Mouse (Mus musculus) c-Kit-positive CD71-positive TER-119-positive erythroid progenitor cells, embryonic 14.5 days (primary cell): Measurements from ENCODE around the gene Tpi1.

Experiments
- DNase-seq: peaks from one replicate; pipeline ENCODE4 v3.0.0-alpha.2; 2013; ENCODE audit warnings: low spot score

Gene Tpi1

DNA sequence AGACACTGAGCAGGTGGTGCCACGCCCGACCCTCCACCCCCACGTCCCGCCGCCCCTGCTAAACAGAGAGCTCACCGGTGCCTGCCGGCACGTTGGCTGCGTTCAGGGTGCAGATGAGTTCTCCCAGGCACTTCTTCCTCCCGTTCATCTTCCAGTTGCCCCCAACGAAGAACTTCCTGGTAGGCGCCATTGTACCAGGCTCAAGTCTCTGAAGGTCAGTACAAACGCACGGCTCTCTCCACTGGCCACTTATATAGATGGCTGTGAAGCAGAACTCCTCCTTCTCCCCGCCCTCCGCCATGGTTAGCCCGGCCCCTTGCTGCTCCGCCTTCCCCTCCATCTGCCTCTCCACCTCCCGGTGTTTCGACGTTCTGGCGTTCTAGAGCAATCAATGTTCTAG, at the start of gene Tpi1:
Tpi1 (minus strand) TSS at position 364 of the 400 bp plus-strand sequence.
- peak; percentile 83 for DNase-seq

DNA sequence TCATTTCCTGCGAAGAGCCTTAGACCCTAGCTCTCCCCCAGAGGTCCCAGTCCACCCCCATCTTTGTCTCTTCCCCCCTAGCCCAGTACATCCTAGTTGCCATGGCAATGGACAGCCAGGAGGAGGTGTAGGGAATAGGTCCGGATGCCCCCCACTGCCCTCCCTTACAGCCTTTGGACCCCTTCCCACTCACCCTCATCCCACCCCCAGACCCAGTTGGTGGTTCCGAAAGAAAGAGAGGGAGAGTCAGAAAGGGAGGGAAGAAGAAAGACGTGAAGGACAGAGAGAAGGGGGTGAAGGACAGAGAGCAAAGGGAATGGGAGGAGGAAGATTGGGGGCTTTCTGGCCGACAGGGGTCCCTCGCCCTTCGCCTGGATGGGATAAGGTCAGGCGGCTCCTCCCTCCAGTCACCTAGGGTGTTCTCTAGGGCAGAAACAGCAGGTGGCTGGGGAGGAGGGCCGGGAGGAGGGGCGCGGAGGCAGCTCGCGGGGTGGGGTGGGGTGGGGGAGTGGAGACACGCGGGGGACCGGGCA, 49.1 kb upstream of the Tpi1 start:
- no peak for DNase-seq

DNA sequence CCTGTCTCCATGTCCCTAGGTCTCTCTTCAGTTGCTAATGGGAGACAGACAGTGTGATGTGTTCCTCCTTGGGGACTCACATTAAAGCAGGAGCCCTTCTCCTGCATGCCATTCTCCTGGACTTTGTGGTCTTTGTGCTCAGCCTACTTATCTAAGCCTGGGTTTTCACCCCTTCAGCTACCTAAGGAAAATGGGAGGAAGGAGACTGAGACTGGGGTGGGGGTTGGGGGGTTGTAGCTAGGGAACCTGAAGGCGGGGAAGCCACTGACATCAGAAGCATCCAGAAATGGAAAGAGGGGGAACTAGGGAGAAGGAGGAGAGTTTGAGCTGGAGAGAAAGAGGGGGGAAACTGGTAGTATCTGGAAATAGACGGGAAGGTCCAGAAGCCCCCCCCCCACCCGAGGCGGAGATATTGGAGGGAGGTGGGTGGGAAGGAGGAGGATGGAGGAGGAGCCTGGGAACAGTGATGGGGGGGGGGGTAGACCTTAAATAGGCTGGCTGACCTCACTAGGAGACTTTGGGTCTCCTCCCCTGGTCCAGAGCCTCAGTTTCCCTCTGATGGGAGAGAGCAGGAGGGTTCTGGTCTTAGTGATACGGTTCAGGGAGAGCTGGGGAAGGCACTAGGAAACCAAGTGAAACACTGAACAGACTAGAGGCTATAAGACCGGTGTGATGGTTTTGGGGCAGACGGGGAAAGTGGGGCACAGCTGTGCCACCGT, 48.5 kb upstream of the Tpi1 start:
- no peak for DNase-seq

DNA sequence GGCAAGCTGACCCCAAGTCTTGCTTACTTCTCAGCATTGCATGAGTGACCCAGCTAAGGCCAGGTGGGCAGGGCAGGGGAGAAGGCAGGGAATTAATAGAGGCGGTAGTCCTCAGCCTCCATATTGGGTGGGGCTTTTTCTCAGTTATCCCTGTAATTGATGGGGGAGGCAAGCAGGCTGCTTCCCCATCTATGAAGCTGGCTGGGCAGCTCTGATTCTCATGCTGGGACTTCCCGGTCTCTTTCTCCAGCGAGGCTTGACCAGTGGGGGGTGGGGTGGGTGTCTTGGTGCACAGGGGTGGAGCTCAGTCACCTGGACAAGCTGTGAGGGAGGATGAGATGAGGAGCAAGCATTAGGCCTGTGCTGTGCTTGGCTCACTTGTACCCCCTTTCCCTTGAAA, 47.7 kb upstream of the Tpi1 start:
- no peak for DNase-seq

DNA sequence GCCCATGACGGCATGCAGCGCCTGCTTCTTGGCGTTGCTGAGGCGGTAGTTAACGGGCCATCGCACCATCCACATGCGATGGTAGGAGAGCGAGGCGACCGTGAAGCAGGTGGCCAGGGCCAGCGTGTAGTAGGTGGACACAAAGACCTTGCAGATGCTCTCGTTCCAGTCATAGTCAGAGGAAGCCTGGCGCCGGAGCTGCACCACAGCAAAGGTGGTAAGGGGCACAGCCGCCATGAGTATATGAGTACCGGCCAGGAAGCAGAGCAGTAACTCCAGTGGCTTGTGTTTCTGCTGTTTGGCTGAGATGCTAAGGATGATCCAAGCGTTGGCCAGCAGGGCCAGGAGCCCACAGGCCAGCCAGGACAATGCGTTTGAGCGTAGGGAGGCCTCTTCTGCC, 47.2 kb upstream of the Tpi1 start:
- no peak for DNase-seq

DNA sequence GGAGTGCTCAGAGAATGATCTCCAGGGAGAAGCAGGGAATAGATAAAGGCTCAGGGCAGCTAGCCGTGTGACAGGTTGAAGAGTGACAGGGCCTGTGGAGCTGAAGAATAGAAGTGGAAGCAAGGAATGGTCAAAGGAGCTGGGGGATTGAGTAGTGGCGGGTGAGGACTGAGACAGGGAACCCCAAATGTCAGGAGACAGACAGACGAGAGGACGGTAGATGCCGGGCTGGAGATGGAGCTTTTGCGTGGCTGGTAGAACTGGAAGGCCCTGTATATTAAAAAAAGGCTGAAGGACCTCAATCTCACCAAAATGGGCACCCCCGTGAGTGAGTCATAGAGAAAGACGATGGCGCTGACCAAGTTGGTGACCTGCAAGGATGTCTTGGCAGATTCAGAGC, 46.4 kb upstream of the Tpi1 start:
- DNase-seq: no peak

DNA sequence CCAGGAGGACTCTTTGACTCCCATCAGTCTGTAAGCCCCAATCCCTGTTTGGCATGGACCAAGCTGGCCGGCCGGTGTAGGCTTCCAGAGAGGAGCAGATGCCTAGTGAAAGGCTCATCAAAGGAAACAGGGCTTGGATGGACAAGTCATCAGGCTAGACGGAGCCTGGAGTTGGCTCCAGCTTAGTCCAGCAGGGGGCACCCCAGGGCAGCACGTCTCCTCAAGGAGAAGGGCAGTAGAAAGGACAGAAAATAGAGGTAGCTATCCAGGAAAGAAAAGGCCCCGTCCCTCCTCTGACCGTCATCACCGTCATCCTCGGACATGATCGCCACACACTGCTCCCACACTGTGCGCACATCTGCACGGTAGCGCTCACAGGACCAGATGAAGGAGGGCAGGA, 45.6 kb upstream of the Tpi1 start:
- DNase-seq: peak; percentile 56

DNA sequence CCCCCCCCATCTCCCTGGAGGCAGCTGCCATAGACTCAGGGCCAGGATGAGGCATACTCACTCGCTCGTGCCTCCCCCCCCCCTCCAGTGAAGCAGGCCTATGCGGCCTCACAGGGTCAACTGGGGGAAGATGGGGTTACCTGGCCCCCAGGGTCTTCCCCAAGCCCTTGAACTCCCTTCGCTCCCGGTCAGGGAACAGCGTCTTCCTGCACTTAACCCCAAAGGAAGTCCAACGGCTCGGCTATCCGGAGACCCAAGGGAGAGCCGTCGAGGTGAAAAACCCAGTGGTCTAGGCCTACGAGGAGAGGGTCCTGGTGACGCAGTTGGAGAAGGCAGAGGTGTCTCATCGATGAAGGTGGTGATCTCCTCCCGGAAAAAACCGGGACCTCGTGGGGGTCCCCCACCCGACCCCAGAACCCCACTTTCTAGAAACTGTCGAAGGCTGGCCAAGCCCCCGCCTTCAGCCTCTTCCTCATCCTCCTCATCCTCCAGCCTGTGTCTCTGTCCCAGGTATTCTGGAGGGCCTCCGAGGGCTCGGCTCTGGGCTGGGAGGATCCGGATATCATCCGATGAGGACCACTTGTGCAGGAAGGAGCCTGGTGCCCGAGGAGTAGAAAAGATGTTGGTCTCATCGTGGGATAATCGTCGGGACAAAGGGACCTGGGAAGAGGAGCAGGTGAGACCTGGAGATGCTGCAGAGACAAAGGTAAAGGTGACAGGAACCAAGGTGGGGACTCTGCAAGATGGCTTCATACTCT, 44.6 kb upstream of the Tpi1 start:
- DNase-seq: no peak

DNA sequence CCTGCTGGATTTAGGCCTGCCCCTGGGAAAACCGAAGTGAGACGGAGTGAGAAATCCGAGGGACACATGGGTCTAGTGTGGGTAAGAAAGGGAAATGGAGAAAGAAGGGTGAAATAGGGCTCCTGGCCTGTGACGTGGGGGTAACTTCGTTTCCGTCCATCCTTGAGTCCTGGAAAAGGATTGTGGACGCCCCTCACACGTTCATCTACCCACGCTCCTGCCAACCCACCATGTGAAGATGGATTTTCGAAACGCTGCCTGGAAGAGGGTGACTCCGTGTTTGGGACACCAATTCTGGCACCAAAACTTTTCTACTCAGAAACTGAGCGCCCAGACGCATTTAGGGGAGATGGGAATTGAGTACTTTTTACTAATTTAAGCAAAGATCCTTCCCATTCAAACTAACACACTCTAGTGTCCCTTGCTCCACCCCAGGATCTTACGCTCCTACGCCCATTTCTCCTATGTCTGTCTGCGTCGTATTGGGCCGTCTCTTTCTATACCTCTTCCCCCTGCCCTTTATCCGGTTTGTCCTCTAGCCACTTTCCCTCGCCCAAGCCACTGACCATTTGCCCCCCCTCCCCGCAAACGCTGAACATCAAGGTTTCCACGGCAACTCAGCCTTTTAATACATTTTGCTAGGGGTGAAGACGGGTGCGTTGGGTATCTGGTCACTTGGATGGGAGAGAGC, 43.9 kb upstream of the Tpi1 start:
- no peak for DNase-seq

DNA sequence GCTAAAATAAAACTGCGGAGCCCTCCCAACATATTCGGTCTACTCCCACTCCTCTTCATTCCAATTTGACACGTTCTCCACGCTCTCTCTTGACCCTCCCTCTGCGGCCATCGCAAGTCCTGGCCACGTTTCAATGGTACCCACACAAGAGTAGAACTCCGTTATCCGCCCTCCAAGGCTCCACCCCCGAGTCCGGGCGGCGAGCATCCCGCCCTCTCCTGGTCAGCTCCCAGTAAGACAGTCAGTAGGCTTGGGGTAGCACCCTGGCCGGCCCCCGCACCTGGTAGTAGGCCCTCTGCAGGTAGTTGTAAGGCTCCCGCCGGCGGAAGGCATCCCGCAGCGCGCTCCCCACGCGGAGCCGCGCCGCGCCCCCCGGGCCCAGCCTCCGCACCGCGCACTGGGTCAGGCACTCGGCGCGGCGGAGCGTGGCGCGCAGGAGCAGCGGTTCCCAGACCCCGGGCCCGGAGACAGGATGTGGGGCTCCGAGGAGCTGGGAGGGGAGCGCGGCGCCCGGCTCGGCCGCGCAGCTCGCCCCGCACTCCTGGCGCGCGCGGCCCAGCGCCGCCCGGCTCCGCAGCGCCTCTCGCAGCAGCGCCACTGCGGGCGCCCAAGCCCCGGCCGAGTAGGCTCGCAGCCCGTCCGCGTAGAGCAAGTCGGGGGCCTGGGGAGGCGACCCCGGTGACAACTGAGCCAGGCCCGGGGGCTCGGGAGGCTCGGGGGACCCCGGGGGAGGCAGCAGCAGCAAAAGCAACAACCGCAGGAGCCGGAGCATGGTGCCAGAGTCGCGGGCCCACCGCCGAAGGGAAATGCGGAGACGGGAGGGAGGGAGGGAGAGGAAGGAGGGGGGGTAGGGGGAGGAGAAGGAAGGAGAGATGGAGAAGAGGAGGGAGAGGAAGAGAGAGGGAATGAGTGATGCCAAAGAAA, 43.1 kb upstream of the Tpi1 start, which contains the start of gene P3h3:
P3h3 (minus strand) TSS at position 837 of the 924 bp plus-strand sequence.
- no peak for DNase-seq

DNA sequence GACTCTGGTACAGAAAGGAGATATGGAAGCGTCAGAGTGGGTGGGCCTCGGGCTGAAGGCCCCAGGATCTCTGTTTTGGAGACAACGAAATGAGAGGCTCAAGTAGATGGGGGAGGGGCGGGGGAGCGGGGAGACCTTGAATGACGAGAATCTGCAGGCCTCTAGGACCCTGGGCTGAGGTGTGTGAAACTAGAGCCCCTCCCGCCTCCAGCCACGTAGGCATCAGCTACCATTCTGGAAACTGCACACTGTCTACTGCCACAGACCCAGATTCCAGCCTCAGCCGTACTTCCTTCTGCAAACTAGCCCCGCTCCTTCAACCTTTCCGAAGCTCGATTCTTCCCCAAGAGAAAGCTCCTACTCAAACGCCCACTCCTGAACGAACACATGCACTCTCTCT, 42.2 kb upstream of the Tpi1 start:
- no peak for DNase-seq

DNA sequence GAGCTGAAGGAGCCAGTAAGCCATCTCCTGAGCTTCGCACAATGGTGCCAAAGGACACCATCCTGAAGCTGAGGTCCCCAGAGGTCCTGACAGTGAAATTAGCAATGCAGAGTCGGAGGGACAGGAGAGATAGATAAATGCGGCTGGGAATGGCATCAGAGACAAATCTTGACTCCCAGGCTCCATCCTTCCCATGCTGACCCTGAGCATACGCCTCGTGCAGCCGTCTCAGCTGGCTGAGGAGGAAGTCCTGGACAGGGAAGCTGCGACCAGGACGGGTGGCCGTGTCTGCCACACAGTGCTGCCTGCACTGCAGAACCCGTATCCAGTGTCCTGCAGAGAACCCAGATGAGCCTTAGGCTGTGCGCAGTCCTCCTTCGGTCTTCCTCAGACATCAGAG, 40.6 kb upstream of the Tpi1 start:
- no peak for DNase-seq

DNA sequence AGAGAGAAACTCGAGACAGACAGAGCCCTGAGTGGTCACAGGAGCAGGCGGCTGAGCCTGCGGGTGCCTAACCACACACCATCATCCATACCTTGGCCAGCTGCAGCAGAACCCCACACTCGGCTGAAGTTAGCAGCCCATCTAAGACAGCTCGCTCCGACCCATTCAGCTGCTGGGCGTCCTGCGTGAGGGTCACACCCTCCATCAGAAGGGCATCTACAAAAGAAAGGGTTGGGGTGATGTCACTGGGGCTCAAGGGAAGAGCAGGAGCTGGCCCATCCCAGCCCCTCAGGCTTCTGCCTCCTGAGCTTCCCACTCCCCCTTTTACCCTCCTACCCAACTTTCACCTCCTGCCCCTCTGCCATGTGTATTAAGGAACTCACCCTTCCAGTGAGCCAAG, 36.4 kb upstream of the Tpi1 start:
- DNase-seq: no peak

DNA sequence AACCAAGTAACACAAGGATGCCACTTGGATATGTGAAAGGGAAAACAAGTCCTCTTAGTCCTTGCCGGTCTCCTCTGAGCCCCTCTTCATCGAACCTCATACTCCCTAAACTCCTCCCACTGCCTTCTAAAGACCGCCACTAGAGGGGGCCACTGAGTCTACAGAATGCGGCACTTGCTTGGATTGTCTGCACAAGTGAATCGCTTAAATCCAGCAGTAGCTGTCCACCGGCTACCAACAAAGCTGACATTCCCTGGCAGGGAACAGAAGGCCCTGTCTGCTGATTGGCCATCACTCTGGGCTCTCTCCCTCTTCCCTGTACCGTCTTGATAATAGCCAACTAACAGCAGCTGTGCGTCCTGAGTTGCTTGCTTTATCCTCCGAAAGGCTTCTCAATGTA, 33.2 kb upstream of the Tpi1 start:
- peak; percentile 79 for DNase-seq

DNA sequence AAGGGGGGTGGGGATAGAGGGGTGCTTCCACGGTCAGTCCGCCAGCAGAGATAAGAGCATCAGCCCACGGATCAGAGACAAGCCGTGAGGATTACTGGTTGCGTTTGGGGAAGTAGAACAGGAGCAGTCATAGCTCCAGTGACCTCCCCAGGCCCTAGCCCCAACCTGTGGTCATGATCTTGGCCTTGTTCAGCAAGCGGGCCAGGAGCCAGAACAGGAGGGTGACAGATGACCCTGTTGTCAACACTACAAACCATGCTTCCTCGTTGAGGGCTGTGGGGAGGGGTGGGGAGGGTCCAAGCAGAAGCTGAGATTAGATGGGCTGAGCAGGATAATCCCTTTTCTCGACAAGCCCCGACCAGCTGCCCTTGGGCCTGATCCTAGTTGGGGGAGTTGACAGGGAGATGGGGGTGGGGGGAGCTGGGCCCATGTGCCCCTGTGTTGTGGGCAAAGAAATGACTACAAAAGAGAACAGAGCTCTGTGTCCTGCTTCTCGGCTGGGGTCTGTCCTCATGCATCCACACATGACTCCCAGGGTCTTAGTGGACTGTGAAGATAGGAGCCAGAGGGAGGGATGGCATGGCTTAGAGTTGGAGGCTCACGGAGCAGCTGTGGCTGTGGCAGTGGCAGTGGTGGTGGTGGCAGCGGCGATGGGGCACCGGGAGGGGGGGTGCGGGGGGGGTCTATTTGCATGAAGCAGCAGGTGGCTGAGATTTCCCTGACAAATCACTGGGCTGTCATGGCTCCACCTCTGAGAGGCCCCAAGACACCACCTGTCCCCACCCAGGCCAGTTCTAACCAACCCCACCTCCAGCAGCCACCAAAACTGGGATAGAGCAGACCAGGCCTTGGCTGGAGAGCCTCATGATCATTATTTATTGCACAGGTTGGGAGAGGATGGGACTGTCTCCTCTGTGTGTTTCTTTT, 26.4 kb upstream of the Tpi1 start, which contains the start of gene Gnb3:
Gnb3 (minus strand) TSS at position 35 of the 927 bp plus-strand sequence.
- DNase-seq: no peak

DNA sequence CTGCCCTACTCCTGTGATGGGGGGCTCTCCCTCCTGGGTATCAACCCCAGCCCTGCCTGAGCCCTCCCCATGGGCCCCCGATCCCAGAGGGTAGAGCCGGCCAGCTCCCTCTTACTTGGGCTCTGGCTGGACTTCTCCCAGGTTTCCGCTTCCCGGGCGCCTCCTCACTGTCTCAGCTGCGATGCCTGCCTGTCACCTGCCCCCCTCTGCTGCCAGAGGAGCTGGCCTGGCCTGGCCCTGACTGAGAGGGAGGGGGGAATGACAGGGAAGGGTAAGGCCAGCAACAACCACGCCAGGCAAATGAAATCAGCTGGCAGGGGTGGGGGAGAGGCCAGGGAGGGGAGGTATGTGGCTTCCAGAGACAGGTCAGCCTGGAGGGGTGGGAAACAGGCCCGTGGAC, 25.7 kb upstream of the Tpi1 start:
- no peak for DNase-seq

DNA sequence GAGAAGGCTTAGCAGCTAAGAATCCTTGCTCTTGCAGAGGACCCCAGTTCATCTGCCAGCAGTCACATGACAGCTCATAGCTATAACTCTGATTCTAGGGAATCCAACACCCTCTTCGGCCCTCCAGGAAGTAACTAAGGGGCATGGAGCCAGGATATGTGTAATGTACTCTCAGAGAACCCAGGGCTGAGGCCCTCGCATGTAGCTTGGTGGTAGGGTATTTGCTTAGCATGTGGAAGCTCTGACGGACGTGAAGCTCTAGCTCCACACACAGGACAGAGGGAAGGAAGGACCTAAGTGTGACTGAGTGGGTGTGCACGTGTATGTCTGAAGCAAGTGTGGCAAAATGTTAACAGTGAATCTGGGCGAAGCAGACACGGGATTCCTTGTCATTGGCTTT, 22.3 kb upstream of the Tpi1 start:
- DNase-seq: no peak

DNA sequence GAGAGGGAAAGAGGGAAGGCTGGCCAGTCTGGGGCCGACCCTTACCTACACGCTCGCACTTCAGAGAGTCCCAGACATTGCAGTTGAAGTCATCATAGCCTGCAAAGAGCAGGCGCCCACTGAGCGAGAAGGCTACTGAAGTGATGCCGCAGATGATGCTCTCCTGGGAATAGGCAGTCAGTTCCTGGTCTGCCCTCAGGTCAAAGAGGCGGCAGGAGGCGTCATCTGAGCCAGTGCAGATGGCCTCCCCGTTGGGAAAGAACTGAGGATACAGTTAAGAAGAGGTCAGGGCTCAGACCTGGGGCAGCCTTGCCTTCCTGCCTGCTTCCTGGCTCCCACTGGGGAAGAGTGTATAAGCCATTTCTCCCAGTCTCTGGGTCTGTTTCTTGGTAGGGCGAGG, 21.4 kb upstream of the Tpi1 start:
- DNase-seq: no peak

DNA sequence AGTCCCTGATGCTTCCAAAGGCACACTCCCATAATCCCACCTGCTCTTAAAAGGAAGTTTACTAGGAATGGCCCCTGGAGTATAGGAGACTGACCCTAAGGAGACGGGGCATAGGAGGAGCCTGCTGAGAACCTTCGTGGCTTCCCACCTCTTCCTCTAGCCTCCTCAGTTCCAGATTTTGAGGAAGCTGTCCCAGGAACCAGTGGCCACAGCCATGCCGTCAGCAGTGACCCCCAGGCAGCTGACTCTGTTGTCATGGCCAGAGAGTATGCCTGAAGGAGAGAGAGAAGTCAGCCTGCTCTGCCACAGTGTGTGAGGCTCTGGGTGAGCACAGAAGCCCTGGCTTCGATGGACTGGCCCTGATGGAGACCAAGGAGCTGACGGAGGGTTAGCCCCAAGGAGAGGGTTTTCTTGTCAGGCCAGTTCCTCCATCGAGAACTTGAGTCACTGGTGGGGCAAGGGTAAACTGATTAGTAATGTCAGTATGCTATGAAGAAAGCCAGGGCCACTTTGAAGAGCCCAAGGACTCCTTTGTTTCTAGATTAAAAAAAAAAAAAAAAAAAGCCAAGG, 20.5 kb upstream of the Tpi1 start:
- DNase-seq: no peak

DNA sequence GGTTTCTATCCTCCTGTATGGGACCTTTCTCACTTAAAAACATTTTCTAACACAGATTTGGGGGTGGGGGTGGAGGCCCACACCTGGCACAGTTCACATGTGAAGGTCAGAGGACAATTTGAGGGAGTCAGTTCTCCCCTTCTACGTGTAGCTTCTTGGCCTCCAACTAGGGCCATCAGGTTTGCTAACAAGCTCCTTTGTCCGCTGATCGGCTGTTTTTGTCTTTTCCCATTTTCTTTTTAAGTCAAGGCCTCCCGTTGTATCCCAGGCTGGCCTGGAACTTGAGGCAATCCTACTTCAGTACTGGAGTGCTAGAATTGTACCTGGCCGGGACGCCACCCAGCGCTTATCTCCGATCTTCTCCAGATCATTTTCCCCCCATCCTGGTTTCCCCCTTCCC, 17.6 kb upstream of the Tpi1 start:
- DNase-seq: no peak
